Mouse (Mus musculus): Measurements from ENCODE around the gene Gm10295.

The Gm10295 gene

GRCm38 (mm10) chr7:71351364-71351763 lies at the start of gene Gm10295:
Gm10295 (minus strand) TSS chr7:71351485.
- DNase-seq (ENCODE audit: low spot score in 2 of 2), result no peak

DNA sequence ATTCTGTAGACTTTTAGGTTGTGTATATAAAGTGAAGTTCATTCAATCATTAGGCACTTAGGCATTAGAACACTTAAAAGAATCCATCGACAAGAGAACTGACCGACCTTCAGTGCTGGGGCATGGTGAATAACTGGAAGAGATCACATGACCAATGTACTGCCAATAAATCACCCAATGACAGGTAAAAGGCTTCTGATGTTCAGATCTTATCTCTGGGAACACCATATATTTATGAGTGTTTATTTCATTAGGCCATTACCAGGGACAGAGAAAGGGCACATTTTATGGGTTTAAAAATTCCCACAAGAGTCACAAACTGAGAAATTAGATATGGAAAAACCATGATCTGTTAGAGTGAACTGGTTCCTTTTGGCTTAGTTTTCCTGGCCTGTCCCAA lies 49.7 kb upstream of the Gm10295 start:
- DNase-seq (ENCODE audit: low spot score in 2 of 2), result no peak

GRCm38 (mm10) chr7:71399891-71400632 lies 48.8 kb upstream of the Gm10295 start:
- no peak for DNase-seq (ENCODE audit: low spot score in 2 of 2)

GRCm38 (mm10) chr7:71398959-71399756 lies 47.9 kb upstream of the Gm10295 start:
- no peak for DNase-seq (ENCODE audit: low spot score in 2 of 2)

DNA sequence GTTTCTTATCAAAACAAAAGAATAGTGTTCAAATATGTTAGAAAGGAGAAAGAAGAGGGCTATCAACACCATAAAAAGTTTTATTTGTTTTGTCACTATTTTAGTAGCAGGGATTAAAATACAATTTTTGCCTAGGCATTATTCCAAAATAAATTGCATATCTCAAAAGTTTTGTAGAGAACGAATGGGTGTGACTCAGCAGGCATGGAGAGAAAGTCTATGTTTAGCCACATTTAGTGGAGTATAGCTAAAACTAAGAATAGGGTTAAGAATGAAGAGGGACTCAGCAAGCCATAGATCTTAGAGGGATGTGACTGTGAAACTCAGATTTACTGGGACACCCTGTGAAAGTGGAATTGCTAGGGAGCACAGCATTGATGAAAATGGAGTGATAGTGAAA lies 47.1 kb upstream of the Gm10295 start:
- no peak for DNase-seq (ENCODE audit: low spot score in 2 of 2)

- no peak for DNase-seq (ENCODE audit: low spot score in 2 of 2)
Observed at GRCm38 (mm10) chr7:71392795-71393341, 41.6 kb upstream of the Gm10295 start.

DNA sequence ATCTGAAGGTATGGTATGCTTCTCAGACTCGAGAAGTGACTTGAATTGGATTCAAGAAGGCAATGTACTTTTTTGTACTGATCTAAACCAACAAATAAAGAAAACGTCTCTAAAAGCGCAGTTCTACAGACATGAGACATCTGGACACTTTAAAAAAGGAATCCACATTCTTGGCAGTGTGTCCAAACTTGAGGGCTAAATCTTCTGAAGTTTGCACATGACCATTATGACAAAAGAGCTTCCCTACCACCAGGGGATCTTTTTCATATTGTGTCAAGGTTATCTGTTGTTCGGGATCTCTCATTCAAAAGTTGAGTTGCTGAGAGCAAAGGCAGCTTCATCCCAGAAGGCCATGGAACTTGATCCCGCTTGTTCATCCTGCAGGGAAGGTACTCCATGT lies 40.0 kb upstream of the Gm10295 start:
- DNase-seq (ENCODE audit: low spot score in 2 of 2), result no peak

DNA sequence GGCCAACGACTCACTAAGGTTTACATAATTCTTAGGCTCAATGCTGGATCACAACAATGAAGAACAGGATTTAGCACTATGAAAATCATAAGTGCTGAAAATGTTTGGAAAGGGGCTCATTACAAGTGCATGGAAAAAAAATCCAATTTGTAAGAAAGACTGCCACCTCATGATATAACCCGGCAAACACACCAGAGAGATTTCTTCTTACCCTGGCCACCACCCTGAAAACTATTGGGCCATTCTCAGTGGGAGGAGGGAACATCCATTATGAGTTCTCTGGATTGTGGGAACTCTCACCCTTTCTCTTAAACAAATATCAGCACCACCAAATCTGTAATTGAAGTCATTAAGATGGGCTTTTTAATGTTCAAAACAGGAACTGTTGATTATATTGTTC lies 39.0 kb upstream of the Gm10295 start:
- DNase-seq (ENCODE audit: low spot score in 2 of 2), result no peak

GRCm38 (mm10) chr7:71386050-71386449 lies 34.8 kb upstream of the Gm10295 start:
- no peak for DNase-seq (ENCODE audit: low spot score in 2 of 2)

GRCm38 (mm10) chr7:71384921-71385320 lies 33.6 kb upstream of the Gm10295 start:
- DNase-seq (ENCODE audit: low spot score in 2 of 2), result no peak

- DNase-seq (ENCODE audit: low spot score in 2 of 2), result no peak
Observed at GRCm38 (mm10) chr7:71383341-71384130, 32.3 kb upstream of the Gm10295 start.

DNA sequence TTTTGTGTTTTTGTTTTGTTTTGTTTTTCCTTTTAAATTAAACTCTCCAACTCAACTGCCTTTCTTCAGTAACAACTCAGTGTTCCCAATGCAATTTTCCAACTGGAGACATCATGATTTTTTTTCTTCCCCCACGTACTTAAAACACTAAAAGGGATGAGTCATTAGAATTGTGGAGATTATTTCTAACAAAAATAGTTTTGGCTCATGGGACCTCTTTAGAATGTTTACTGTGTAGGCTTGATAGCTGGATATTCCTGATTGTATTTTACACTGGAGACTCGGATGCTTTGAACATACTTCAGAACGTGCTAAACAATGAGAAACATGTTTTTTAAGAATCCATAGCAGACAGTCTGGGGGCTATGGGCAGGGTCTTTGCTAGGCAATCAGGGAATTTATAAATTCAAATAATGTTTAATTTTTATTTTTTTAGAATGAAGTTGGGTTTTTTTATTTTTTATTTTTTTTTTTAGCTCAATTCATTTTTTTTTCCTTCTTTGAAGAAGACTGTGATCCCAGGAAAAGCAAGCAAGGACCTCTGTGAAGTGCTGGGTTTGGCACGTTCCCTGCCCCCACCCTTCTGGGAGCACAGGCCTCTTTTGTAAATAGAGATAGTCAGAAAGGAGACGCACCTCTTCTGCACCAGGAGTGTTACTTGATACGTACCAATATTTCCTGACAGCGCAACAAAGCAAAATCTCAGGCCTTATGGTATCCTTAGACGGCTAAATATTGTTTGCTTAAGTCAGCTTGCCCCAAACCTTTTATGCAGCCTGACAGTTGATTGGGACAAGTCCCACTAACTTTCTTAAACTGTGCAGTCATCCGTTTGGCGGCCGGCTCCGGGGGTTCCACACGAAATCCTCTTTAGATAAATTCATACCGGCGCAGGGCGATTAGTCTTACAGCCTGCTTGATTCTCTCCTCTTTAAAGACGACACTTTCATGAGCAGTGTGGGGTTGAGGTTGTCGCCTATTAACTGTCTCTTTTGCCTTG lies 28.8 kb upstream of the Gm10295 start:
- no peak for DNase-seq (ENCODE audit: low spot score in 2 of 2)

DNA sequence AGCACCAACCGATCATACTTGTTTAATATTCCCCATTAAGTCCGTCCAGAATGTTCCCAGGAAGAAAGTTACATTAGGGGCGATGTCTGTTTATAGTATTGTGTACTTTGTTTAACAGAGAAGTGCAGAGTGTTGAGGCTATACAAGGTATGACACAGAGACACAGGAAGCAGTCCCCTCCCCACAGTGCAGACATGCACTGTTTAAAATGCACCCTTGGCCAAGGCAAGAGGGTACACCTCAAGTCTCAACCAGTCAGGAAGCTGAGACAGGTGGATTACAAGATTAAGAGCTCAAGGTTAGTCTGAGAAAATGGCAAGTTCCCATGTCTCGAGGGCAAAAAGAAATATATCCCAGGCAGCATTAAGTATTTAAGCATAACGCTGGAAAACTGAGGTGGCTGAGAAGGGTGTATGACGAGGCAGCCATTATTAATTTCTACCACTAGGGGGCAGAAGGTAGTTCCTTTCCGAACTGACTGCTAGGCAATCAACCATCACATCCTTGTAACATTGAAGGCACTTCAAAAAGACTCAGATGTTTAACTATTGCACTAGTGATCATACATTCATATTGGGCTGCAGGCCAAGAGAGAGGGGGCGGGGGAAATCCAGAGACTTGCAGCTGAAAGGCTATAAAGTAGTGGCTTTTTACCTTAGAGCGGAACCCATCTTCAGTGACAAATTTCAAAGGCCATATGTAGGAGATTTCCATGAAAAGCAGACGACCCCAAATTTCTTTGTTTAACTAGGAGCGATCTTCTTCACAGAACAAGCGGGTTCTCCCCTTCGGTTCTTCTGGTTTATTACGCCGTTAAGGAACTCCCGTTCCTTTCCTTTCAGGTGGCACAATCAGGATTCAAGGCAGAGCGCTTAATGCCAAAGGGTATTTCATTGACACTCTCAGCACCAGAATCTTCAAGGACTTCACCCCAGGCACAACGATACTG lies 27.8 kb upstream of the Gm10295 start:
- DNase-seq (ENCODE audit: low spot score in 2 of 2), result no peak

DNA sequence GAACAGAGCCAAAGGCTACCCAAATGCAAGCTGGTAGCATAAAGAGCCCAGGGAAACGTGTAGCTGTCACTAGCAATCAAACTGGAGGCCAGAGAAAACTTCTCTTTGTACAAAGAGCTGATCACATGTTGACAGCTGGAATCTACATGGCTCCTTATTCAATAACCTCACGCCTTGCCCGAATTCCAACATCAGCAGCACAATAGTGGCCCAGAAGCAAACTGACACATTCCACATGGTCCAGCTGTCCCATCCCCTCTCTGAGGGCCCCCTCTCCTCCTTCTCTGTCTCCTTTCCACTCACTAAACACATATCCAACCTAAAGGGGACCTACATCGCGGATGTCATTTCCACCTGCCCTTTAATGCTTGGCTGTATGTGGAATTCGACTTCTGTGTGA lies 26.7 kb upstream of the Gm10295 start:
- no peak for DNase-seq (ENCODE audit: low spot score in 2 of 2)

GRCm38 (mm10) chr7:71374059-71374458 lies 22.8 kb upstream of the Gm10295 start:
- DNase-seq (ENCODE audit: low spot score in 2 of 2), result no peak

GRCm38 (mm10) chr7:71371916-71372315 lies 20.6 kb upstream of the Gm10295 start:
- DNase-seq (ENCODE audit: low spot score in 2 of 2), result no peak

DNA sequence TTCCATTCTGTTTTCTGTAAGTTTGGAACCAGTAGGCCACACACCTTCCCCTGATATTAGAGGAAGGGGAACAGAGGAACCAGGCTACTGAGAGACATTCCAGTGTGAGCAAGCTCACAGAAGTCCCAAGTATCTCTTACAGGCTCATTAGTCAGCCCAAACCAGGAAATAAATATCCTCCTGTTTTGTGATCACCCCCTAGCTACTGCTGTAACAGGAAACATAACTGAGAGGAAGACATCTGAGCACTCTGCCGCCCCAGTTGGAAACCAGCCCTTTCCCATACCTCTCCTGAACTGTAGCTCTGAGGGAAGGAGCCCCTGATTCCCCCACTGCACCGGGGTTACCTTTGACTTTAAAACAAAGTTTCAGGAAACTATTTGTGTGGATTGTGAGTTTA lies 19.5 kb upstream of the Gm10295 start:
- no peak for DNase-seq (ENCODE audit: low spot score in 2 of 2)

DNA sequence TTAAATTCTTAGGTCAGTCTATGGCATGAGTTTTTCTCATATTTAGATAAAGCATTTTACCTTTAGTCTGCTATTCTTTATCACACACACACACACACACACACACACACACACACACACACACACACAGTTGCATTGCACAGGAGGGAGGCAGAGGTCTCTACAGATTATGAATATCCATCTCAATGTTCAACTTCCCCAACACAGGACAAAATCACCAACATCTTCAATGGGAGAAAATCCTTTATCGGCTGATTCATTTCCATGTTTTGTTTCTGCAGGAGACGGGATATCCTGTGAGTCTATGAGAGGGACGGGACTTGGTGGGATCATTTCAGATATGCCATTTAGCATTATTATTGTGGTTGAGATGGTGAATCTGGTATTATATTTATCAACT lies 18.8 kb upstream of the Gm10295 start:
- no peak for DNase-seq (ENCODE audit: low spot score in 2 of 2)

DNA sequence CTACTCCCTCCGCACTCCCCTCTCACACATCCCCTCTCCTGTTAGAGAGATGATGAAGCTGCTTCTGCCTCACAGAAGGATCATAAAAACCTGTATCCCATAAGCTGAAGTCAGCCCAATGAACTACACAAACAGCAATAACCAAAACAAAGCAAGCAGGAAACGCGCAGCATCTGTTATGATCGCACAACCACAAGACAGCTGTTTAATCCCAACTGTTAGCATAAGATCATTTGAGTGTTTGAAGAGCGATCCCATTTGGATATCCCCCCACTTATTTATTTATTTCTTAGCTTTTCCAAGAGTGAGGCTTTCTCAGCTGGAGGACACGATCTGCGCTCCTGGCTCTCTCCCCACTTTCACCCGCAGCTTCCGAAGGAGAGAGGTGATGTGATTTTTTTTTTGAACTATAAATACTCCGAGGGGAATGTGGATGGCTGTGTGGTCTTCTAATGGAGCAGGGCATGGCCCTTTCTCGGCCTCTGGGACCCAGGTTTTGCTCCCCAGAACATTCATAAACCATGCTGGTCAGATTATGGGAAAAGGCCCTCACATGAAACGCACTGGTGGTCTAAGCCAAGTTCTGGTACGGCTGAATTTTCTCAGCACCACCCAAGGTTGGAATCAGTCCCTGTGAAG lies 17.4 kb upstream of the Gm10295 start:
- DNase-seq (ENCODE audit: low spot score in 2 of 2), result no peak
